Mouse (Mus musculus): ENCODE measurements at regions not wholly inside any gene's neighbourhood (a gene's known extent, or its start where the extent isn't known, plus 50 kb on each side); places are given as distances from the start of the nearest gene placed in this dataset.

DNA sequence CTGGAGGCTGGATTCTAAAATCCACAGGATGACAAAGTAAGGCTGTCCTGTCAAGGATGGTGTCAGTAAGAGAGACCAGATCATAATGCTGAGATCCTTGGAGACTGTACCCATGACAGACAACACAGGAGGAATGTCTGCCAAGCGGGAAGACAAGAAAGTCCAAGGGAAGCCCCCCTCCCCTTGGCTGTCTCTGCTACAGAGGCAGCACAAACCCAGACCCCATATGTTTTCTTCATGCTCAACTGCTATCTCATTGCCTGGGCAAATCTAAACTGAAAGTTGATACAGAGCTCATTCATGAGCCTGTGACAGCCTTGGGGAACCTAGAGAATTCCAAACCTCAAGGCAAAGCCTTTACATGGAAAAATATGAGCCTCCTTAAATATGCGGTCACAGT is 177.7 kb upstream of the Id4 start:
- in situ Hi-C loops (cut with MseI, MboI) = no loop called here

DNA sequence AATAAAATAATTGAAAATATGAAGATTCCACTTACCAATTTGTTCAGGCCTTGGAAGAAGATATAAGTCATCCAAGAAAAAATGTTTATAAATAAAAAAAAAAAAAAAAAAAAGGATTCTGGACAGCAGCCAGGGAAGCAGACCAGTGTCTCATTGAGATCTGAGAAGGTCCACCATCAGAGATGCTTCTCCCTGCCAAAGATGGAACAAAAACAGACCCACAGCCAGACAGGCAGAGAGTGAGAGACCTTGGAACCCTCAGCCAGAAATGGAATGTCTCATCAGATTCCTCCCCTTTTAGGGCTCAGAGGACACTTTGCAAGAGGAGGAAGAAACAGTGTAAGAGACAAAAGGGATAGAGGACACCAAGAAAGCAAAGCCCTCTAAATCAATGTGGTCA is 177.2 kb upstream of the Id4 start:
- in situ Hi-C loops (cut with MseI, MboI) = no loop called here

DNA sequence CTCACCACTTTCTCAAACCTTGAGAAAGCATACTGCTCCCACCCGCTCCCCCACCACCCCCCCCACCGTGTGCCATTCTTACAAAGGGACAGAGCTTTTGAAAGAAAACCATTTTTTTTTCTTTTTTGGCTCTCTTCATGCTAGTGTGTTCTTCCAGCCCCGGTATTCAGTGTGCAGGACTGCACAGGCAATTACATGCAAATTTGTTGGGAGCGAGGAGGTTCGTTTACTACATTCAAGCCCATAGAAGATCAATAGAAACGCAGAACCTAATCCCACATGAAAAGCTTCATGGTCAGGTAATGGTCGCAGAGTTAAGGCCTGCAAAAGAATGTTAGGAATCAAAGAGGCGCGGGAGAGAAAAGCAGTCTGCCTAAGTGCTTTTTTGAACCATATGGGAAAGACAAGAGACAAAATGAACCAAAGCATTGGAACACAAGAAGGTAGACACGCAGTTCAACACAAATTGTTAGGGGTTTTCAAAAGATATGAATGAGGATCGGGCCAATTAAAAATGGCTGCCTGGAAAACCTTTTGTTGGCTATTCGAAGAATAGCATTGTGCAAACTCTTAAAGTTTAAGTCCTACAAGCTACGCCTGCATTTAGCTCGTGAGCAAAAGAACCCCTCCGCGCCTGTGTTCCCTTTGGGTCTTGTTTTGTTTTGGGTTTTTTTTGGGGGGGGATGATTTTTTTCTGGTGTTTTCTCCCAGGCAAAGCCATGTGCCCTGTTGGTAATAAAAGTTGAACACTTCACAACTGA is 166.6 kb upstream of the Id4 start:
- in situ Hi-C loops (cut with MseI, MboI) = no loop called here

DNA sequence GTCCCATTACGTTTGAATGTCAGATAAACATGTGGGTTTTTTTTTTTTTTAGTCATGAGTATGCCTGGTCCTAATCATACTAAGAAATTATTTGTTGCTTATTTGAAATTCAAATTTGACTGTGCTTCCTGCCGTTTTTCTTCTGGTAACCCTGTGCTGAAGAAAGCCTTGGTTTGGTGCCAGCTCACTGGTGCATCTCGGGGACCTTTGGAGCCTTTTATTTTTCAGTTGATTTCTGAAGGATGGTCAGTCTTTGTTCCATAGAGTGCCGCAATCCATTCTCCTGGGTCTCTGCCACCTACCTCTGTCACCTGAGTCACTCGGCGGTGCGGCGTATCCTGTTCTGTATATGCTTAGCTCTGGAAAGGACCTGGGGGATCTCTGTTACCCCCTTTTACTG is 158.9 kb upstream of the Id4 start:
- in situ Hi-C loops (cut with MseI, MboI) = no loop called here

DNA sequence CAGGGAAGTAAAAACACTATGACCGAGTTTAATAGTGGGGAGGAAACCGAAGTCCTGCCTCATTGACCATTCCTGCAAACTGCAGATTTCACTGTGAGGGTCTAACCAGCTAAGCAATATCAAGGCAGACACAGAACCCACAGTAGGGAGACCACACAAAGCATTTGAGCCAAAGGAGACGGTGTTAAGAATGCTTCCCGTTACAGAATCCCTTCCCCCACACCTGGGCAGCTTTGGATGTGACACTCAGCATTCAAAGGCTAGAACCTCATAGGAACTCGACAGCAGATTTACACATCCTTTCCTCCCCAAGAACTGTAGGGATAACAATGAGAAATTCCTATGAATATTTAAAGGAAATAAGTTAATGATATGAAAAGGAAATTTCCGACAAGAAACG is 158.5 kb upstream of the Id4 start:
- in situ Hi-C loops (cut with MseI, MboI) = no loop called here

DNA sequence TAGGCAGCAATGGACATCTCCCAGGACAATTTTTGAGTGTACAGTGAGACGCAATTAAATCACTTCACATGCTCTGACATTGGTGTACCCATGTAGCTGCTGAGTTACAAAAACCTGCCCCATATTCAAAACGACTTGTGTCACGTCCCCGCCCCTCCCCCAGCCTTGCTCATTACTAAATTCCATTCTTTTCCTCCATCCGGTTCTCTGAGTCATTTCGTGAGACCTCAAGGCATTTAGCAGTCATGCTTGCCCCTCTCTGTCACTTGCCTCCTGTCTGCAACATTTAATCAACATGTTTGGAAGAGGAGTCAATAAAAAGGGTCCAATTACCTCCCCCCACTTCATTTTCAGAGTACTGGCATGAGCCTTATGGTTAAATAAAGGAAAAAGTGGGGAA is 156.3 kb upstream of the Id4 start:
- in situ Hi-C loops (cut with MseI, MboI) = no loop called here

DNA sequence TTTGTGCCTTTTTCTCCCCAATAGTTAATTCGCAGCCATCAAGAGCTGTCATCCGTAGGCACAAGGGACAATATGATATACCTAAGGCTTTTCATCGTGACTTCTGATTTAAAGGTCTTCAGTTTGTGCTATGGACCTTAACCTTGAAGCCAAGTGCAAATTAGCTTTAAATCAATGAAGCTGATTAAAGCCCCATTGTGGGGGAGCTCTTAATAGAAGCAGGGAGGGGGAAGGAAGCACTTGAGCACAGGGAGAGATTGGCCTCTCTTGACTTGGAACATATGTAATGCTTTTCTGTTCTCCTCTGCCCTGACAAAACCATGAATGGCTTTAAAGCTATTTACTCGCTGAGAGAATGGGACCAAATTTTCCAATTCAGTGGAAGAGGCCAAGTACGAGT is 154.1 kb upstream of the Id4 start:
- in situ Hi-C loops (cut with MseI, MboI) = no loop called here

DNA sequence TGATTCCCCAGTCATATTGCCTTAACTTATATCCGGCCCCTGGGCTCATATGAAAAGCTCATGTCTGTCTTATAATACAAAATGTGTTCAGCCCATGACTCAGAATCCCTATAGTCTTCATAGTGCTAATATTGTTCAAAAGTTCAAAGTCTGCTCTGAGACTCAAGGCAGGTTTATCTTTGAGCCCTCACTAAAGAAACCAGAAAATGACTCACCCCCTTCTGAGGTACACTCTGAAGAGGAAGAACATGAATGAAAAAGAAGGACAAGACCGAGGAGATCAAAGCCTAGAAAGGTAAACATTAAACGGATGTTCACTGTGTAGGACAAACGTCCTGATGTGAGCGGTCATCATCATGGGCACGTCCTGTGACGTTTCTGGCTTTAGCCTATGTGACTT is 145.1 kb upstream of the Id4 start:
- in situ Hi-C loops (cut with MseI, MboI) = no loop called here

DNA sequence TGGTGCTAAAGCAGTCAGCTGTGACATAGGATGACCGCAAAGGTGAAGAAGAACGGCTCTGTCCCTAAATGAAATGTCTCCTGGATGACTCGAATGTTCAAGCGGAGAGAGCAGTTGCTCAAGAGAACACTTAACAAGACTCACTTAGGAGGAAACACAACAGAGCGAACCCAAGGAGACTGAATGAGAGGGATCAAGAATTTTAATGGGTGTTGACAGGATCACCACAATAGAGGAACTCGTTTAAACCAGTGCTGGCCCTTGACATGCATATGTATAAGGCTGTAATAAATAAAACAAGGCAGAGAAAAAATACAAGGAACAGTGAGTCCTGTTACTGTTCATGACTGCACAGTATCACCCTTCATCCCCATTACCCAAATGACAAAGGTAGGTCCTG is 134.4 kb upstream of the Id4 start:
- in situ Hi-C loops (cut with MseI, MboI) = no loop called here

DNA sequence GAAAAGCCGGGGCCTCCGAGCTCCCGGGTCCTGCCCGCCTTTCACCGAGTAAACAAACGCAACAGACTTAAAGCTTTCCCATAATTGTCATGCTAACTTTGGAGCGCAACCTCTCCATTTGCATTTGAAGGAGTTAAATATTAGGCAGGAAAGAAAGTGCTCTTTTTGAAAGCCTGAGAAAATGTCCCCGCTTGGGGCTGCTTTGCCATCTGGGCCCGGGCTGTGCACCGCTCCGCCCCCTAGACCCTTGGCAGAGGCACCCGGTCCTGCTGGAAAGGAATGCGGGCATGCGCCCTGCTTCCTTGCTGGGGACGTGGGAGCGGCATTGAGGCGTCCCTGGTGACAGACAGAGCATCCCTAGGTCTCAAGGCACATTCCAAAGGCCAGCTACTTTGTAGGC is 130.3 kb upstream of the Id4 start:
- in situ Hi-C loops (cut with MseI, MboI) = no loop called here

DNA sequence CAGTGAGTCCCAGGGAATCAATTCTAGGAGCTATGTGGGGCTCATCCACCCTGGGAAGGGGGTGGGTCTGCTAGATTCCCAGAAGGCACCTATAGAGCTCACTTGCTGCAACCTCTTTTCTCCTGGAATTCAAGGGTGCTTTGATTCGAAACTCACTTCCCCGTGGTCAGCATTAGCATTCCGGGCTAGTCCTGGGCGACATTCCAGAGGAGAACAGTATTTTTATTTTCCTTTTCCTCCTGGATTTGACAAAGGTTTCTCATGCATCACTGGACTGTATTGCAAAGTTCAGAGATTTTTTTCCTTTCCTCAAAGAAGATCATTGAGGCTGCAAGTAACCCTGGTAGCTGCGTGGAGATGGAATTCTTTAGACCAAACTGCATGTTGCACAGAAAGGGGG is 129.3 kb upstream of the Id4 start:
- in situ Hi-C loops (cut with MseI, MboI) = no loop called here

DNA sequence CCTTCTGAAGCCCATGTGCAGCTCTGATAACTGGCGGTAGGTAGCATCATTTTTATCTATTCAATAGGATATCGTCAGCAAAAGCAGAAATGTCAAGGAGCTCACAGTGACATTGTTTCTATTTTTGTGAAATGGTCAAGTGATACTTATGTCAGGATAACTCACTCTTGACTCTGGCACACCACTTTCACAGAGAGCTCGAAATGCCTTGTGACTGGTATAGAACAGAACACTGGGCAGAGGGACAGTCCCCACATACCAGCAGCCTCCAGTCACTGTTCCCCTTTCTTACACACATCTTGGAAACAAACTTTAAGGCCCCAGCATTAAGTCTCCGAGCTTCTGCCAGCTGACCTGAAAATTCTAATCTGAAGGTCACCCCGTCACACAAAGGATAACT is 115.1 kb upstream of the Id4 start:
- in situ Hi-C loops (cut with MseI, MboI) = no loop called here

DNA sequence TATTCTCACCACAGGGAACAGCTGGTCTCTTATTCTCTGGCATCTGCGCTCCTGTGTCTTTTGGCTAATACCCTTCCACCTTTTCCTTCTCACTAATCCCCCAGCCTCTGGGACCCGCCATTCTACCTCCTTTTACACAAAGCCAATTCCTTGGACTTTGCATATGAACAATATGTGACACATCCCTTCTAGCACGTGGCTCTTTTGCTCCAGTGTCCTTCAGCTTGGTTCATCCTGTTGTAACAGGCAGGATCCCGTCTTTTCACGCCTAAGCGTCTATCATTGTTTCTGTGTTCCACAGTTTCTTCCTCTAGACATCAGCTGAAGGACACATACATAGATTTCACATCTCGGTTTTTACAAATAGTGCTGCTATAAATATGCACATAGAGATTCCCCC is 114.0 kb upstream of the Id4 start:
- in situ Hi-C loops (cut with MseI, MboI) = no loop called here

DNA sequence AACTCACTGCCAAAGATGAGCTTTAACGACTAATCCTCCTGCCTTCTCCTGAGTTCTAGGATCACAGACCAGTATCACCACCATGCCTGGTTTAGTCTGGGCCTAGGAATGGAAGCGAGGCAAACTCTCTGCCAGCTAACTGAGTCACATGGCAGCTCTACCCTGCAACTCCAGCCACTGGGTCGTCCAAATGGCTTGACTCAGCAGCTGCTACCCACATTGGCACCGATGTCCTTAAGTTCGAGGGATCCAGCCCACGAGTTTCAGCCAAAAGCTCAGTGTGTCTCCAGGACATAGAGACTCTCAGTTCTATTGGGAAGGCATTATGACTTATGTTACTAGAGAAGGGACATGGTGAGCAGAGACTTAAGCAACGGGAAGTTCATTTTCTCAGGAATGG is 107.8 kb upstream of the Id4 start:
- in situ Hi-C loops (cut with MseI, MboI) = no loop called here

DNA sequence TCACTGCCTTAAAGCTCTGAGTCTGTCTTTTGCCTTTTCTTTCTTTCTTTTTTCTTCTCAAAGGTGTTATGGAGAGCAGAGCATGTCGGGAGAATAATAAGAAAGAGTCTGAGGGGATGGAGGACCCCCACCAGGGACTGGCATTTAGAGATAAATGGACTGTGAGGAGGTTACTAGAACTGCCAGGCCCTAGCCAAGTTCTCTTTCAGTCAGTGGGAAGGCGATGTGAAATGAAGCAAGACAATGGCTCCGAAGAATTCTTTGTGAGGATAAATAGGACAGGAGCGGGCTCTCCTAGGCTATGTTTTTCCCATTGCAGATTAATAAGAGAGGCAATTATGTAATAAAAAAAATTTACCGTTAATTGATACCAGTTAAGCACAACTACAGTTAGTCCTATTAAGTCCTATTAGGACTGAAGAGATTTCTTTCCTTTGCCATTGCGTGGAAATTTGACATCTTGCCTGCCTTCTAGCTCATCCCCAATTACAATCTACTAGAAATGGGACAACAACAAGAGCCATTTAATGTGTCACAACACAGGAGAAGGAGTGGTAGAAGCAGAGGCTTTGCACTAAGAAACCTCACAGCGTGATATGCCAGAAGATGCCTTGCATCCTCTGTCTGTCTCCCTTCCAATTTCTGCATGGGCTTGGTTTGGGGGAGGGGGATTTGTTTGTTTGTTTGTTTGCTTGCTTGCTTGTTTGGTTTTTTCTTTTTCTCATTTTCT is 107.2 kb upstream of the Id4 start:
- in situ Hi-C loops (cut with MseI, MboI) = no loop called here

DNA sequence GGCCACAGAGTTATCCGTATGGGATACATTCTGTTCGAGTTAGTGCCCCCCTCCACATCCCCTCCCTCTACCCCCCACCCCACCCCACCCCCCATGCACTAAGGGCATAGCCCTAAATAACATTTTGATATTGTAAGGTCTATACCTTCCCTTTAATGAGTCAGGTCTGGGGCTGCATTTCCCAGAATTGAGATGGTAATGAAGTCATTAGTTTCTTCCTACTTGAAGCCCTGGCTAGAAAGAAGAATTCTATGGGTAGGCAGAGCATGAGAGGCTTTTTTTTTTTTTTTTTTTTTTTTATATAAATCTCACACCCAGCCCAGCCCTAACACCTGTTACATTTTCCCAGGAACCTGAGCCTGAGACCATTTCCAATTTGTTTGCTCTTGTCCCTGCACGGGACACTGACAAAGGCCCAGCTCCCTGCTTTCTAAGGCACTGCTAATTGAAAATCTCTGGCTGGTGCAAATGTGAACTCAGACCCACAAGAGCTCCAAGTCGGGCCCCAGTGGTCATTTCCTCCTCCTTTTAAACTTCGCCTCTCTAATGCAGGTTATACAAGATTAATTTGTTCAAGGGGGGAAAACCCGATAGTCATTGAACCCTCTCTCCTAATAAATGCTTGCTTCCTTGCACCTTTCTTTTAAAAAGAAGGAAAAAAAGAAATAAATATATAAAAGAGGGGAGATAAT is 106.5 kb upstream of the Id4 start:
- in situ Hi-C loops (cut with MseI, MboI) = no loop called here

DNA sequence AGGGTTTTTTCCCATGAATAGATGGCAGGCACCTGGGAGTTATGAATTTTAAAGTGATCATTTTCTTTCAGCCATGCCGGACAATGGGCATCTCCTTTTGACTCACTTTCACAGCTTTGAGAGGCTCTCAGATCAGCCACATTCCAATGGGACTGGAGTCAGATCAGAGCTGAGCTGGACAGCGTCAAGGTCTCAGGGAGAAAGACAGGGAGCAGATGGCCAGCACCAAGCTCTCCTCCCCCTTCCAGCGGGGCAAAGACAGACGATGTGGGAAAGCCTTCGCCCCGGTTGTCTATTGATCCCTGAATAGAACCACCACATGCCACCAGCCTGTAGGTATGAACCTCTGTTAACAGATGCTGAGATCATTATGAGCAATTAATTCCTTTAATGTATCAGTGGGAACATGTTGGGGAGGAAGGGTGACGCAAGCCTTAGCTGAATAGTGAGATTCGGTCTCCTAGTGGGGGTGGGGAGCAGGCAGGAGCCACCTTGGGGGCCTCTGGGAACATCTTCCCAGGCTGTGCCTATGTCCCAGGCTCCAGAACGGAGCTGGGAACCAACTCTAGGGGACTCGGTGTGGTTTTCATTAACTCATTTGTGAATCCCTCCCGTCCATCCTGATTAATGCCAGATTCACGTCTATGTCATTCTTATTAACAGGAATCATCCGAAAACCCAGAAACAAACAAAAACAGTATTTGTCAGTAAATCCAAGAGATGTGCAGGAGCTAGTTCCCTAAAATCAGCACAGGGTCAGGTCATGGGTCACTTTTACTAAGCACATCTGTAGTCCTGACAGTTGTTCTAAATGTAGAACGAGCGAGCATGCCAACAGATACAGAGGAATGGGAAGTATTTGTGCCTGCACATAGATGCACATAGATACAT is 101.8 kb upstream of the Id4 start:
- in situ Hi-C loops (cut with MseI, MboI) = no loop called here

DNA sequence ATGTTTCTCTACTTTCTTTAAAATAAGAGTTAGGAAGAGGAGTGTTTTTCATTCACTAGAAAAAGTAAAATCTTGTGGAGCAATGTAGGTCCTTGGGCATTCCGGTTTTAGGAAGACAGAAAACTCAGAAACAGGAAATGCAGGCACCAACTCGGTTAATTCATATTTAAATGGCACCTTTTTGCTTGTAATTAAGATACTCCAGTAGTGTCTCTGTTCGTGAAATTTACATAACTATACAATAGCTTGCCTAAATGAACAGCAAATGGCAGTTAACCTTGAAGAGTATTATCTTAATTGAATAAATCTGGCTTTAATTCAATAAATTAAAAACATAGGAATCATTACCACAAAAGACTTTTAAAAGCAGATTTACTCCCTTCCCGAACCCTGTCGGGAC is 100.9 kb upstream of the Id4 start:
- in situ Hi-C loops (cut with MseI, MboI) = no loop called here

DNA sequence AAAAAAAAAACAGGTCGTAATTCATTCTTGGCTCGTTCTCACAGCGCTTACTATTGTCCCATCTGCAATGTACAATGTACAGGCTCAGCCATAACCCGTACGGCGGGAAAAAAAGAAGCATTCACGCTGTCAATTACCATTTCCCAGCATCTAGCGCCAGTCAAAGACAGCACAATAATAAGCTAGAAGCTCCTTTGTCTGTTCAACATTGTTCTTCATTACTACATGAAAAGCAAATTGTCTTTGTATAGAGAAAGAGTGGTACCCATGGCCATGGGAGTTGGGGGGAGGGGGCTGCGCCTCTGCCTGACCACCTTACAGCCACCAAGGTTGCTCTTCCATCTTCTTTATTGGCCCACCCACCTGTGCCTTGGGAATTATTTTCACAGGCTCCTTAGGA is 99.7 kb upstream of the Id4 start:
- in situ Hi-C loops (cut with MseI, MboI) = no loop called here

DNA sequence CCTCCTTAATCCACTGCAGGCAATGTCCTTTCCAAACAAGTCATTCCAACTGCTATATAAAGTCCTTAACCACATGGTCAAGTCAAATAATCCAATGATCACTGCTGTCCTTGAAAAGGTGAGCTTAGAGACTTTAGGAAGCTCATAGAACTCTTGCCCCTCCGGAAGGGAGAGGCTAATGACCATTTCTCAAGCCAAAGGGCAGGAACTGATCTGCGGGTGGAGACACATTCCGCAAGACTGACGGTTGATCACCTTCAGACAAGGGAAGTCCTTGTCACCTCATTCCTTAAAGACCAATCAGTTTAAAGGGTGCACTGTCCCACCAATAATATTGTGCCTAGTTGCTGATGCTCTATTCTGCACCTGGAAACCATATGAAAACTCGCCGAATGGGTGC is 96.4 kb upstream of the Id4 start:
- in situ Hi-C loops (cut with MseI, MboI) = no loop called here

DNA sequence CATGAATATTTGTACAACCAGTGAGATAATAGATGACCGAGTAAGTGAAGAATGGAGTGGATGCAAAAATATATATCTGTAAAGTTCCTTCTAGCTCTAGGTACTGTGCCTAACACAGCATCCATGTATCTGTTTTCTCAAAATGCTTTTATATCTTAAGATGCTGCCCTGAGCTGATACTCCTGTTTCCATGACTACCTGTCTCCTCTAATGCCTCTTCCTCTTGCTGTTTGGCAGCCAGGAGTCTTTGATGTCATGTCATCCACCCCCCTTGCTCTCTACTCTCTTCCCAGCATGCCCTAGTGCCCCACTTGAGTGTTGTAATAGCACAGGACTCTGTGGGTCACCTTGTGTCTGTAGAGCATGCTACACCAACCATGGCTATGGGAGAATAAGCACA is 95.2 kb upstream of the Id4 start:
- in situ Hi-C loops (cut with MseI, MboI) = no loop called here

DNA sequence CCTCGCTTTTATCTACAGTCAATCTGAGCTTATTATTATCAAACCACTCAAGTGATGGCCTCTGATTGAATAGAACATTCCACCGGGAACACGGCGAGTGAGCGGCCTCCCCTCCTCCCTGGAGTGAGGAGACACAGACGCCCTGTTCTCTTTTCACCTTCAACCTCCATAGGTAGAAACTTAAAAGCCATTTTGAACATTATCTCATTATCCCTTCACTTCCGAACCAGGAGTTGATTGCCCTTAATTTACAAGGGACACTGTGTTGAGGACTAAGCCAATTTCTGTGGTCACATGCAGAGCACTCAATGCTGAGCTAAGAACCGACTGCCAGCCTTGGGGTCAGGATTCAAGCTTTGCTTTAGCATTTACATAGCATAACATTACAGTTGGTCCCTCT is 93.1 kb upstream of the Id4 start:
- in situ Hi-C loops (cut with MseI, MboI) = no loop called here
